Mouse (Mus musculus) hindbrain, embryonic 13.5 days (tissue): ENCODE data around the gene Rnase2b. TPM values are rescaled to one million over a fixed set of nuclear protein-coding genes. Genes with fewer than 3 reads are reported as not detected.

Experiments used
- ATAC-seq: fragments of 200-750 bp; cut with Nextera tagmentation; 2 replicates; pipeline ENCODE4 v1.8.0; 2017; ENCODE audit warnings: moderate TSS enrichment; ENCODE audit not compliant: low FRiP score
- H3K27ac ChIP-seq: fragments of 300-500 bp; sonication (generic); 2 replicates; pipeline ENCODE4 v1.5.1; 2015; ENCODE audit warnings: inconsistent platforms, mild to moderate bottlenecking, moderate library complexity
- H3K27me3 ChIP-seq: fragments of 300-500 bp; sonication (generic); 2 replicates; pipeline ENCODE4 v1.6.1; 2015; ENCODE audit warnings: mild to moderate bottlenecking, inconsistent platforms
- H3K36me3 ChIP-seq: fragments of 300-500 bp; sonication (generic); 2 replicates; pipeline ENCODE4 v1.6.1; 2015; ENCODE audit warnings: mild to moderate bottlenecking, inconsistent platforms
- H3K4me1 ChIP-seq: fragments of 300-500 bp; sonication (generic); replicated peaks from 2 replicates; pipeline ENCODE4 v1.6.1; 2015; ENCODE audit warnings: inconsistent platforms
- H3K4me2 ChIP-seq: fragments of 300-500 bp; sonication (generic); 2 replicates; pipeline ENCODE4 v1.6.1; 2015; ENCODE audit warnings: inconsistent platforms, mild to moderate bottlenecking, moderate library complexity
- H3K4me3 ChIP-seq: fragments of 300-500 bp; sonication (generic); 2 replicates; pipeline ENCODE4 v1.5.1; 2015; ENCODE audit warnings: mild to moderate bottlenecking, inconsistent platforms
- H3K9ac ChIP-seq: fragments of 300-500 bp; sonication (generic); 2 replicates; pipeline ENCODE4 v1.6.1; 2015; ENCODE audit warnings: mild to moderate bottlenecking, inconsistent platforms
- H3K9me3 ChIP-seq: fragments of 300-500 bp; sonication (generic); 2 replicates; pipeline ENCODE4 v1.6.1; 2016; ENCODE audit warnings: inconsistent platforms
- WGBS: fragments of 180-500 bp; shearing (Covaris S2); methylation state at CpG from one replicate; pipeline ENCODE4 v1.1.7; 2015; 5-methylcytosine and 5-hydroxymethylcytosine counted together
- polyA plus RNA-seq: library from polyadenylated mRNA; unstranded; fragments of >200 nt; fragmentation: Nextera tagmentation; extraction: Ambion mirVana; gene quantifications from 2 replicates; pipeline ENCODE4 v1.2.1, GENCODE M21; 2015

Gene Rnase2b
- polyA plus RNA-seq, 1 experiment from 2014 or later = not detected

- Histone ChIP-seq H3K9ac (no peak within 1 kb of the TSS), H3K27me3 (no peaks in the 10 kb centered on the region), H3K4me1 (no peaks in the 10 kb centered on the region), H3K4me2 (no peak within 1 kb of the TSS), H3K4me3 (no peak within 1 kb of the TSS), H3K9me3 (no peaks in the 10 kb centered on the region), H3K36me3 (no peaks in the 10 kb centered on the region), H3K27ac (no peak within 1 kb of the TSS)
- ATAC-seq = no peak
- WGBS = 90% methylated on average over 2 of the region's 2 CpGs
Measured at GRCm38 (mm10) chr14:51203115-51203514, 41.1 kb downstream of the Rnase2b start, which contains the start of gene Ear14. Gene Ear14 (plus strand): TSS chr14:51203391.

Other genes with a start within 250 kb of the Rnase2b start
- gene Osgep, start 237.4 kb upstream of the Rnase2b start, polyA plus RNA-seq = 116 and 119 TPM in 2 replicates
- gene Apex1, start 237.3 kb upstream of the Rnase2b start, polyA plus RNA-seq = 225 and 228 TPM in 2 replicates
- 79.0 and 87.9 TPM in 2 replicates for gene Pip4p1, start 231.4 kb upstream of the Rnase2b start, polyA plus RNA-seq
- 24.9 and 27.0 TPM in 2 replicates for gene Pnp, start 231.2 kb upstream of the Rnase2b start, polyA plus RNA-seq
- gene Gm49342, start 217.7 kb upstream of the Rnase2b start, polyA plus RNA-seq = not detected in 2 replicates
- 0.57 and 0.60 TPM in 2 replicates for gene Pnp2, start 206.3 kb upstream of the Rnase2b start, polyA plus RNA-seq
- gene Rnase10, start 154.5 kb upstream of the Rnase2b start, polyA plus RNA-seq = not detected in 2 replicates
- not detected in 2 replicates for gene Rnase9, start 120.4 kb upstream of the Rnase2b start, polyA plus RNA-seq
- not detected in 2 replicates for gene Rnase11, start 112.1 kb upstream of the Rnase2b start, polyA plus RNA-seq
- not detected in 2 replicates for gene Rnase12, start 104.6 kb upstream of the Rnase2b start, polyA plus RNA-seq
- gene Olfr750, start 87.8 kb upstream of the Rnase2b start, polyA plus RNA-seq = 0.05 TPM in 1 of 2 replicates, not detected in the other
- gene Rnase4, start 71.2 kb upstream of the Rnase2b start, polyA plus RNA-seq = 15.3 and 17.5 TPM in 2 replicates
- gene Ang, start 71.1 kb upstream of the Rnase2b start, polyA plus RNA-seq = 4.1 and 4.4 TPM in 2 replicates
- not detected in 2 replicates for gene Eddm3b, start 47.8 kb upstream of the Rnase2b start, polyA plus RNA-seq
- 0.25 and 0.47 TPM in 2 replicates for gene Rnase6, start 38.4 kb upstream of the Rnase2b start, polyA plus RNA-seq
- 0.60 TPM in 1 of 2 replicates, not detected in the other for gene Rnase1, start 15.5 kb upstream of the Rnase2b start, polyA plus RNA-seq
- not detected in 2 replicates for gene Ang2, start 36.9 kb downstream of the Rnase2b start, polyA plus RNA-seq
- not detected in 2 replicates for gene Ear14, start 41.1 kb downstream of the Rnase2b start, polyA plus RNA-seq
- not detected in 2 replicates for gene Rnase2a, start 93.9 kb downstream of the Rnase2b start, polyA plus RNA-seq
- not detected in 2 replicates for gene Gm7247, start 199.5 kb downstream of the Rnase2b start, polyA plus RNA-seq
- not detected in 2 replicates for gene Vmn2r88, start 248.6 kb downstream of the Rnase2b start, polyA plus RNA-seq